Mouse (Mus musculus): ENCODE measurements around the gene Zscan29. TPM values are rescaled to one million over a fixed set of nuclear protein-coding genes. Genes with fewer than 3 reads are reported as not detected.

Zscan29 gene
- polyA plus RNA-seq, 1 experiment from 2014 or later = 13.2 TPM

GRCm38 (mm10) chr2:121119260-121119659 lies 51.7 kb downstream of the Zscan29 start:
- Histone ChIP-seq H3K9me3 (replicated peaks) (no peaks in the 10 kb centered on the region), H3K36me3 (no peaks in the 10 kb centered on the region), H3K27ac (replicated peaks) (no peak overlapping the region), H3K4me3 (no peak overlapping the region), H3K4me1 (no peaks in the 10 kb centered on the region), H3K27me3 (ENCODE audit: low read depth, poor library complexity, severe bottlenecking) (no peaks in the 10 kb centered on the region)
- 88% methylated on average over 3 of the region's 3 CpGs for WGBS
- DNase-seq (ENCODE audit: low spot score) = no peak

GRCm38 (mm10) chr2:121115418-121115817 lies 55.5 kb downstream of the Zscan29 start:
- Histone ChIP-seq H3K4me1 (no peaks in the 10 kb centered on the region), H3K27me3 (ENCODE audit: low read depth, poor library complexity, severe bottlenecking) (no peaks in the 10 kb centered on the region), H3K27ac (replicated peaks) (no peak overlapping the region), H3K4me3 (no peak overlapping the region), H3K9me3 (replicated peaks) (no peaks in the 10 kb centered on the region), H3K36me3 (no peaks in the 10 kb centered on the region)
- WGBS = 95% methylated on average over 2 of the region's 2 CpGs
- no peak for DNase-seq (ENCODE audit: low spot score)

GRCm38 (mm10) chr2:121109695-121110094 lies 61.2 kb downstream of the Zscan29 start, which contains the start of gene Tgm7:
TSS of gene Tgm7 (minus strand) at chr2:121109795.
- no peak for DNase-seq (ENCODE audit: low spot score)
- WGBS = 84% methylated on average over 4 of the region's 4 CpGs
- Histone ChIP-seq H3K27ac (replicated peaks) (no peak within 1 kb of the TSS), H3K36me3 (no peaks in the 10 kb centered on the region), H3K9me3 (replicated peaks) (no peaks in the 10 kb centered on the region), H3K27me3 (ENCODE audit: low read depth, poor library complexity, severe bottlenecking) (no peaks in the 10 kb centered on the region), H3K4me1 (no peaks in the 10 kb centered on the region), H3K4me3 (no peak within 1 kb of the TSS)

Other genes with a start within 250 kb of the Zscan29 start
- 23.2 and 28.7 TPM in 2 replicates for gene Ubr1, start 200.4 kb downstream of the Zscan29 start, polyA plus RNA-seq (2016; fragmentation: Nextera tagmentation; extraction: Ambion mirVana)
- 3.3 and 5.4 TPM in 2 replicates for gene Tmem62, start 194.1 kb downstream of the Zscan29 start, polyA plus RNA-seq (2016; fragmentation: Nextera tagmentation; extraction: Ambion mirVana)
- gene Ccndbp1, start 162.7 kb downstream of the Zscan29 start, polyA plus RNA-seq (2016; fragmentation: Nextera tagmentation; extraction: Ambion mirVana) = 34.4 and 44.9 TPM in 2 replicates
- gene Epb42, start 134.1 kb downstream of the Zscan29 start, polyA plus RNA-seq (2016; fragmentation: Nextera tagmentation; extraction: Ambion mirVana) = 6.3 and 7.4 TPM in 2 replicates
- not detected in 2 replicates for gene Tgm5, start 85.3 kb downstream of the Zscan29 start, polyA plus RNA-seq (2016; fragmentation: Nextera tagmentation; extraction: Ambion mirVana)
- gene Tgm7, start 61.3 kb downstream of the Zscan29 start, polyA plus RNA-seq (2016; fragmentation: Nextera tagmentation; extraction: Ambion mirVana) = not detected in 2 replicates
- gene Adal, start 30.7 kb downstream of the Zscan29 start, polyA plus RNA-seq (2016; fragmentation: Nextera tagmentation; extraction: Ambion mirVana) = 29.6 and 34.0 TPM in 2 replicates
- 21.9 and 22.8 TPM in 2 replicates for gene Lcmt2, start 30.5 kb downstream of the Zscan29 start, polyA plus RNA-seq (2016; fragmentation: Nextera tagmentation; extraction: Ambion mirVana)
- 81.2 and 84.2 TPM in 2 replicates for gene Tubgcp4, start 471 bp downstream of the Zscan29 start, polyA plus RNA-seq (2016; fragmentation: Nextera tagmentation; extraction: Ambion mirVana)
- 115 and 146 TPM in 2 replicates for gene Trp53bp1, start 100.3 kb upstream of the Zscan29 start, polyA plus RNA-seq (2016; fragmentation: Nextera tagmentation; extraction: Ambion mirVana)
- 7.8 and 11.4 TPM in 2 replicates for gene Map1a, start 118.5 kb upstream of the Zscan29 start, polyA plus RNA-seq (2016; fragmentation: Nextera tagmentation; extraction: Ambion mirVana)
- 11.2 and 11.4 TPM in 2 replicates for gene Ppip5k1, start 184.3 kb upstream of the Zscan29 start, polyA plus RNA-seq (2016; fragmentation: Nextera tagmentation; extraction: Ambion mirVana)
- gene Ckmt1, start 186.6 kb upstream of the Zscan29 start, polyA plus RNA-seq (2016; fragmentation: Nextera tagmentation; extraction: Ambion mirVana) = 1.5 and 3.9 TPM in 2 replicates
- gene Strc, start 216.0 kb upstream of the Zscan29 start, polyA plus RNA-seq (2016; fragmentation: Nextera tagmentation; extraction: Ambion mirVana) = not detected in 2 replicates
- 549 and 624 TPM in 2 replicates for gene Pdia3, start 242.7 kb upstream of the Zscan29 start, polyA plus RNA-seq (2016; fragmentation: Nextera tagmentation; extraction: Ambion mirVana)
- 2.7 and 4.1 TPM in 2 replicates for gene Catsper2, start 242.7 kb upstream of the Zscan29 start, polyA plus RNA-seq (2016; fragmentation: Nextera tagmentation; extraction: Ambion mirVana)

All from midbrain, embryonic 10.5 days (tissue).